Mouse (Mus musculus): ENCODE results near the gene Ubqln1. TPM values are rescaled to one million over a fixed set of nuclear protein-coding genes. Genes with fewer than 3 reads are reported as not detected.
A peak's percentile ranks its signal among the peaks of the same experiment; 100 is the strongest.

Gene Ubqln1
- 99.4 and 101 TPM in 2 replicates for polyA plus RNA-seq (2015; fragmentation: Nextera tagmentation; extraction: Ambion mirVana)

- H3K4me1 ChIP-seq, result peaks cover 24% of the 10 kb centered on the region
- 2% methylated on average over 61 of the region's 62 CpGs for WGBS
- H3K9me3 ChIP-seq, result no peaks in the 10 kb centered on the region
- peak within 1 kb of the TSS; percentile 82 for H3K27ac ChIP-seq
- no peaks in the 10 kb centered on the region; the same call in 1 of the 2 replicates for H3K36me3 ChIP-seq
- ATAC-seq (ENCODE audit: borderline replicate concordance, extremely low read depth, low FRiP score, low TSS enrichment), result peak; percentile 96
- H3K27me3 ChIP-seq, result no peaks in the 10 kb centered on the region
- peak within 1 kb of the TSS; percentile 79 for H3K4me2 ChIP-seq
- H3K9ac ChIP-seq, result peak within 1 kb of the TSS; percentile 96
- peak within 1 kb of the TSS; percentile 97 for H3K4me3 ChIP-seq
Measured at GRCm38 (mm10) chr13:58215592-58216341, at the start of gene Ubqln1. Ubqln1 (minus strand) TSS chr13:58215653.

- no peaks in the 10 kb centered on the region for H3K4me1 ChIP-seq
- no peak for ATAC-seq (ENCODE audit: borderline replicate concordance, extremely low read depth, low FRiP score, low TSS enrichment)
Measured at GRCm38 (mm10) chr13:58263546-58263945, 48.1 kb upstream of the Ubqln1 start.

GRCm38 (mm10) chr13:58261674-58262073 lies 46.2 kb upstream of the Ubqln1 start:
- H3K4me1 ChIP-seq, result no peaks in the 10 kb centered on the region
- H3K4me2 ChIP-seq, result no peak overlapping the region
- H3K27me3 ChIP-seq, result no peaks in the 10 kb centered on the region
- H3K9me3 ChIP-seq, result no peaks in the 10 kb centered on the region
- no peak overlapping the region for H3K4me3 ChIP-seq
- no peak overlapping the region for H3K27ac ChIP-seq
- H3K9ac ChIP-seq, result no peak overlapping the region
- WGBS, result 76% methylated on average over 4 of the region's 4 CpGs
- H3K36me3 ChIP-seq, result peaks cover 7% of the 10 kb centered on the region; the same call in 1 of the 2 replicates
- no peak for ATAC-seq (ENCODE audit: borderline replicate concordance, extremely low read depth, low FRiP score, low TSS enrichment)

More at GRCm38 (mm10) chr13:58263546-58263945, 48.1 kb upstream of the Ubqln1 start:
- WGBS, result 82% methylated on average over 8 of the region's 8 CpGs
- Histone ChIP-seq H3K4me3 (no peak overlapping the region), H3K36me3 (peaks cover 7% of the 10 kb centered on the region; the same call in 1 of the 2 replicates), H3K9me3 (no peaks in the 10 kb centered on the region), H3K4me2 (no peak overlapping the region), H3K27ac (no peak overlapping the region), H3K9ac (no peak overlapping the region), H3K27me3 (no peaks in the 10 kb centered on the region)

DNA sequence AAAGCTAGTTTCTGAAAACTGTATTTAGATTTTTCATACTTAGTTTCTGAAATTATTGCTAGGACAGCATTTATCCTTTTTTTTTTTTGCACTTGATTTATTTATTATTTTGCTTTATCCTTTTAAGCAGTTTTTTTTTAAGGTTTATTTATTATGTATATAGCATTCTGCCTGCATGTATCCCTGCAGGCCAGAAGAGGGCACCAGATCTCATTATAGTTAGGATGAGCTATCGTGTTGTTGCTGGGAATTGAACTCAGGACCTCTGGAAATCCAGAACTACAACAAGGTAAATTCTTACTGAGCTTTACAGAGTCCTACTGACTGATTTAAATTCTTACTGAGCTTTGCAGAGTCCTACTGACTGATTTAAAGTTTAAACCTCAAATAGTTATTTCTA lies 37.8 kb upstream of the Ubqln1 start:
- H3K4me2 ChIP-seq, result no peak overlapping the region
- ATAC-seq (ENCODE audit: borderline replicate concordance, extremely low read depth, low FRiP score, low TSS enrichment), result no peak
- no peaks in the 10 kb centered on the region for H3K4me1 ChIP-seq

DNA sequence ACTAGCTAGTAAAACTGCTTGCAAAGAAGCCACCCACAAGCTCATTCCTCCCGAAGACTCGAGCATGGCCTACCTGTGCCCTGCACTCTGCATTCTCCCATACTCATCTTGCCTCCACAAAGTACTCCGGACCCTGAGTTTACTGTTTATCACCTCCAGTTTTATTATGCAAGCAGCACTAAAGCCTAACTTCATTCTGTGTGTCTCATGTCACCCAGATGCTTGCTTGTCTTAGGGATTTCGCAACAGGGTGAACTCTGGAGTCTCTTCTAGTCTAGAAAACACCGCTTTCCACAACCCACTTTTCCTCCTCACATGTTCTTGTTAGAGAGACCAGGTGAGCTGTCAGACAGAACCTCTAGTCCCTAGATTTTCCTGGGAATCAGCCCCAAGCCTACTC lies 33.5 kb upstream of the Ubqln1 start:
- Histone ChIP-seq H3K4me1 (no peaks in the 10 kb centered on the region), H3K27ac (no peak overlapping the region), H3K9me3 (no peaks in the 10 kb centered on the region), H3K27me3 (no peaks in the 10 kb centered on the region), H3K9ac (no peak overlapping the region), H3K4me2 (no peak overlapping the region), H3K36me3 (peaks cover 5% of the 10 kb centered on the region; the same call in 1 of the 2 replicates), H3K4me3 (no peak overlapping the region)
- WGBS, result 87% methylated on average over 5 of the region's 5 CpGs
- ATAC-seq (ENCODE audit: borderline replicate concordance, extremely low read depth, low FRiP score, low TSS enrichment), result no peak

More for the DNA sequence above, 37.8 kb upstream of the Ubqln1 start:
- Histone ChIP-seq H3K4me3 (no peak overlapping the region), H3K9me3 (no peaks in the 10 kb centered on the region), H3K36me3 (peaks cover 5% of the 10 kb centered on the region; the same call in 1 of the 2 replicates), H3K27ac (no peak overlapping the region), H3K9ac (no peak overlapping the region), H3K27me3 (no peaks in the 10 kb centered on the region)
- WGBS, result 100% methylated on average over 1 of the region's 1 CpGs

- 86% methylated on average over 7 of the region's 7 CpGs for WGBS
- no peak overlapping the region for H3K4me2 ChIP-seq
- no peak overlapping the region for H3K9ac ChIP-seq
- H3K4me1 ChIP-seq, result no peaks in the 10 kb centered on the region
- ATAC-seq (ENCODE audit: borderline replicate concordance, extremely low read depth, low FRiP score, low TSS enrichment), result no peak
- no peaks in the 10 kb centered on the region for H3K27me3 ChIP-seq
- H3K36me3 ChIP-seq, result no peaks in the 10 kb centered on the region
- no peaks in the 10 kb centered on the region for H3K9me3 ChIP-seq
- no peak overlapping the region for H3K4me3 ChIP-seq
- no peak overlapping the region for H3K27ac ChIP-seq
Measured at GRCm38 (mm10) chr13:58236536-58236935, 21.1 kb upstream of the Ubqln1 start.

- H3K36me3 ChIP-seq, result no peaks in the 10 kb centered on the region
- H3K27ac ChIP-seq, result no peak overlapping the region
- 42% methylated on average over 5 of the region's 5 CpGs for WGBS
- H3K4me3 ChIP-seq, result no peak overlapping the region
- no peak for ATAC-seq (ENCODE audit: borderline replicate concordance, extremely low read depth, low FRiP score, low TSS enrichment)
- no peaks in the 10 kb centered on the region for H3K27me3 ChIP-seq
- no peaks in the 10 kb centered on the region for H3K4me1 ChIP-seq
- H3K9ac ChIP-seq, result no peak overlapping the region
- no peak overlapping the region for H3K4me2 ChIP-seq
- H3K9me3 ChIP-seq, result no peaks in the 10 kb centered on the region
Measured at GRCm38 (mm10) chr13:58232611-58233010, 17.2 kb upstream of the Ubqln1 start.

- ATAC-seq (ENCODE audit: borderline replicate concordance, extremely low read depth, low FRiP score, low TSS enrichment), result no peak
- Histone ChIP-seq H3K27me3 (no peaks in the 10 kb centered on the region), H3K27ac (no peak overlapping the region), H3K4me1 (no peaks in the 10 kb centered on the region), H3K4me2 (no peak overlapping the region), H3K9ac (no peak overlapping the region), H3K4me3 (no peak overlapping the region), H3K36me3 (no peaks in the 10 kb centered on the region), H3K9me3 (no peaks in the 10 kb centered on the region)
- 83% methylated on average over 8 of the region's 8 CpGs for WGBS
Measured at GRCm38 (mm10) chr13:58232070-58232469, 16.6 kb upstream of the Ubqln1 start.

DNA sequence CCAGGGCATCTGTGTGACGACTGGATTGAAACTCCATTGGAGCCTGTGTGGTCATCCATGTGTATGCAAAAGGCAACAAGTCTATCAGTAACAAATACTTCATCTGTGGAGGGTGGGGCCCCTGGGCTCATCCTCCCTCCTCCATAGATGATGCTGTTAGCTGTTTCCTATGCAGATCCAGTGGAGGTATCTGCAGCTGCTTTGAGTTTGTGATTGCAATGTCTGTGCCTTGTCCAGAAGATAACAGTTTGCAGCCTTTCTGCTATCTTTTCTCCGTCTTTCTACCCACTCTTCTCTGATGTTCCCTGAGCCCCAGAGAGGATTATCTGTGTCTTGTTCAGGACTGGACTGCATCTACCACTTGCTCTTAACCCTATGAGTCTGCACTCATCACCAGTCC lies 13.2 kb upstream of the Ubqln1 start:
- no peaks in the 10 kb centered on the region for H3K36me3 ChIP-seq
- no peak overlapping the region for H3K27ac ChIP-seq
- H3K27me3 ChIP-seq, result no peaks in the 10 kb centered on the region
- H3K9ac ChIP-seq, result no peak overlapping the region
- H3K4me3 ChIP-seq, result no peak overlapping the region
- H3K4me2 ChIP-seq, result no peak overlapping the region
- no peak for ATAC-seq (ENCODE audit: borderline replicate concordance, extremely low read depth, low FRiP score, low TSS enrichment)
- H3K9me3 ChIP-seq, result no peaks in the 10 kb centered on the region
- 67% methylated on average over 2 of the region's 2 CpGs for WGBS
- no peaks in the 10 kb centered on the region for H3K4me1 ChIP-seq

DNA sequence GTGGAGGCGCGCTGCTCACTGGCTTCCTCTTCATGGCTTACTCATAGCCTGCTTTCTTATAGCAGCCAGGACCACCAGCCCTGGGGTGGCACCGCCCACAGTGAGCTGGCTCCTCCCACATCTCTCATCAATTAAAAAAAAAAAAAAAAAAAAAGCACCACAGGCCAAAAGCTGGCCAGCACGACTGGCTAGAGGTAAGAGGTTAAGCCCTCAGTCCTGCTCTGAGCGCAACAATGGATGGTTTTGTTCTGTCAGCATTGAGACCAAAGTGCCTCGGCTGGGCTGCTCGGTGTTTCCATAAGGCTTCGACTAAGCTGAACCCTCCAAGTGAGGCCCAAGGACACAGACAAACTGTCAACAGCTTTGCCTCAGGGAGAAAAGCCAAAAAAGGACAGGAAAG lies 10.2 kb upstream of the Ubqln1 start:
- Histone ChIP-seq H3K9me3 (no peaks in the 10 kb centered on the region), H3K9ac (no peak overlapping the region), H3K4me1 (no peaks in the 10 kb centered on the region), H3K4me3 (no peak overlapping the region), H3K27me3 (no peaks in the 10 kb centered on the region), H3K4me2 (no peak overlapping the region), H3K36me3 (no peaks in the 10 kb centered on the region), H3K27ac (no peak overlapping the region)
- 68% methylated on average over 8 of the region's 8 CpGs for WGBS
- ATAC-seq (ENCODE audit: borderline replicate concordance, extremely low read depth, low FRiP score, low TSS enrichment), result no peak

- H3K4me2 ChIP-seq, result no peak overlapping the region
- H3K27ac ChIP-seq, result no peak overlapping the region
- no peak overlapping the region for H3K9ac ChIP-seq
- WGBS, result 60% methylated on average over 3 of the region's 3 CpGs
- no peaks in the 10 kb centered on the region for H3K27me3 ChIP-seq
- H3K9me3 ChIP-seq, result no peaks in the 10 kb centered on the region
- no peaks in the 10 kb centered on the region for H3K36me3 ChIP-seq
- no peak overlapping the region for H3K4me3 ChIP-seq
- peaks cover 6% of the 10 kb centered on the region for H3K4me1 ChIP-seq
- no peak for ATAC-seq (ENCODE audit: borderline replicate concordance, extremely low read depth, low FRiP score, low TSS enrichment)
Measured at GRCm38 (mm10) chr13:58220206-58220605, 4.8 kb upstream of the Ubqln1 start.

- H3K4me3 ChIP-seq, result no peak overlapping the region
- no peak overlapping the region for H3K4me2 ChIP-seq
- no peaks in the 10 kb centered on the region for H3K27me3 ChIP-seq
- no peak overlapping the region for H3K9ac ChIP-seq
- peaks cover 22% of the 10 kb centered on the region for H3K4me1 ChIP-seq
- no peak overlapping the region for H3K27ac ChIP-seq
- ATAC-seq (ENCODE audit: borderline replicate concordance, extremely low read depth, low FRiP score, low TSS enrichment), result no peak
- WGBS, result 84% methylated on average over 2 of the region's 2 CpGs
- H3K9me3 ChIP-seq, result no peaks in the 10 kb centered on the region
- H3K36me3 ChIP-seq, result no peaks in the 10 kb centered on the region
Measured at GRCm38 (mm10) chr13:58217536-58217935, 2.1 kb upstream of the Ubqln1 start.
